Mouse (Mus musculus) E14TG2a.4 (cell line): Measurements from ENCODE around the gene Cfl2.

ENCODE experiments used
- H3K27me3 ChIP-seq: 2 replicates; pipeline ENCODE4 v1.6.1; 2014; ENCODE audit warnings: low read length, control low read depth; ENCODE audit not compliant: insufficient read depth
- H3K36me3 ChIP-seq: 2 replicates; pipeline ENCODE4 v1.6.1; 2014; ENCODE audit warnings: low read length, control low read depth; ENCODE audit not compliant: insufficient read depth
- H3K4me1 ChIP-seq: replicated peaks from 2 replicates; pipeline ENCODE4 v1.6.1; 2014; ENCODE audit warnings: low read depth, low read length, control low read depth
- H3K4me3 ChIP-seq: replicated peaks from 2 replicates; pipeline ENCODE4 v1.5.1; 2014; ENCODE audit warnings: mild to moderate bottlenecking, low read length
- H3K9me3 ChIP-seq: 2 replicates; pipeline ENCODE4 v1.6.1; 2014; ENCODE audit warnings: low read length, control low read depth
- CTCF ChIP-seq: conservative IDR thresholded peaks from 2 replicates; pipeline ENCODE4 v1.5.1; 2014; ENCODE audit warnings: low read length
- NANOG ChIP-seq: IDR thresholded peaks from 2 replicates; pipeline ENCODE4 v1.6.1; 2014; ENCODE audit warnings: borderline replicate concordance, low read length, mixed read lengths
- POU5F1 ChIP-seq: IDR thresholded peaks from 2 replicates; pipeline ENCODE4 v1.6.1; 2014; ENCODE audit warnings: low read length, borderline replicate concordance

Cfl2 gene

DNA sequence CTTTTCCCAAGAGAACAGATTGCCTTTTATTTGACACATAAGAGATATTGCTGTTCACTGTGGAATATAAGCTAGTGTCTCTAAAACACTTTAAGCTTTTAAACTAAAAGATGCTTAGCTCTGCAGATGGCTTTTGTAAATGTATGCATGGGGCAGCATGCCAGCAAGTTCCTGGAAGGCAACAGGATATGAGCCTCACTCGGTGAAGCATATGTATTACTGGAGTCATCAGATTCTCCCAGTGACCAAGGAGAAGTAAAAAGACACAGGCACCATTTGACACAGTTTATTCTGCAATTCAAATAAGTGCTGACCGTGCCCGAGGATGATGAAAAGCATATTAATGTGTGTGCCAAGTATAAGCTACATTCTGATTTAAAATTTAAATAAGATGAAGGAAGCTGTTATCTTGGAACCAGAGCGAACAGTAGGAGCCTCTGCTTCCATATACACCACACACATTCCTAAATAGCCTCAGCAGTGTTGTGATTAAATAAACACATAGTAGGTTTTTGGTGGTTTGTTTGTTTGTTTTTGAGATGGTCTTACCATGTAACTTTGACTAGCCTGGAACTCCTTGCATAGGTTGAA, 39.7 kb downstream of the Cfl2 start:
- Histone ChIP-seq H3K4me1 (peaks cover 12% of the 10 kb centered on the region), H3K4me3 (no peak overlapping the region), H3K36me3 (no peaks in the 10 kb centered on the region), H3K27me3 (0 out of 2 replicates have a peak, but pooled peaks cover 4% of the 10 kb centered on the region), H3K9me3 (no peaks in the 10 kb centered on the region)
- TF ChIP-seq POU5F1 (no peak), NANOG (no peak), CTCF (no peak)

DNA sequence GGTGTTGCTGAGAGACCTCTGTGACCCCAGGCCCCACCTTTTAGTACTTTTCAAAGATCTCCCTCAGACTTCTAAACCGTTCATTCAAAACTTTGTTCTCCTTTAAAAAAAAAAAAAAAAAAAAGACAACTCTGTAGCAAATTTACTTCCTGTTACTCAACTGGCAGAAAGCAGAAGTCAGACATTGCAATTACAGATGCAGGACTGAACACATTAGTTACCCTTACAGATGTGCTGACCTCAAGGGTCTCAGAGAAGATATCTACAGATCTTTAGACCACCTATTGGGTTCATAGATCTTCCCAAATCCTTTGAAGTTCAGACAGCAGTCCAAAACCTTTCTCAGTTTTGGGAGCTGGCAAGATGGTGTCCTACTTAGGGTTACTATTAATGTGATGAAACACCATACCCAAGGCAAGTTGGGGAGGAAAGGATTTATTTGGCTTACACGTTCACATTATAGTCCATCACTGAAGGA, 42.0 kb downstream of the Cfl2 start:
- H3K4me1 ChIP-seq = peaks cover 12% of the 10 kb centered on the region
- no peaks in the 10 kb centered on the region for H3K36me3 ChIP-seq
- H3K9me3 ChIP-seq = no peaks in the 10 kb centered on the region
- TF ChIP-seq POU5F1 (no peak), CTCF (no peak), NANOG (no peak)
- no peaks in the 10 kb centered on the region for H3K27me3 ChIP-seq
- no peak overlapping the region for H3K4me3 ChIP-seq

DNA sequence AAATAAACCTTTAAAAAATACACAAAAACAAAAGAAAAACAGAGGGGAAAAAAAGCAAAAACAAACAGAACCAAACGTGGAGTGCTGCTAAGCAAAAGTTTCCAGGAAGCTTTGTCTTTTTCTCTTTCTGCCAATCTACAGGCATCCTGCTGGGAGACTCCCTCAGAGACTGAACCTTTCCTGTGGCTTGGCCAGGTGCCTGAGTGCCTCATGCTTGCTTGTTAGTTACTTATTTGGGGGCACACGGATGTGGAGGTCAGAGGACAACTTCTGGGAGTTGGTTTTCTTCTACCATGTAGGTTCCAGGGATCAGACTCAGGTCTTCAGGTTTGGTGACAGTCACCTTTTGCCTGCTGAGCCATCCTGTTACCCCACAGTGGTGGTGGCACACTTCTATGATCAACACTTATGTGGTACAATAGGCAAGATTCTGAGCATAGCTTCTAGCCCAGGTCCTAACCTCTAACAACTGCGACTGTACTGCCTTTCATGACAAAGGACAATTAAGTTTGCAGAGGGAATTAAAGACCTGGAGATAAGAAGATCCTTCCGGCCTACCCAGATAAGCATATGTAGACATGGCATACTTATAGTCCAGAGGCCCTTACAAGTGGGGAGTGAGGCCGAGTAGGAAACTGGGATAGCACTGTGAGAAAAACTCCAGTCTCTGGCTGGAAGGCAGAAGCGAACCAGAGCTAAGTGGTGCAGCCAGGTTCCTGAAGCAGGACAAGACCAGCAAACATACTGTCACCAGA, 43.3 kb downstream of the Cfl2 start:
- H3K4me1 ChIP-seq = peaks cover 17% of the 10 kb centered on the region
- no peak overlapping the region for H3K4me3 ChIP-seq
- no peaks in the 10 kb centered on the region for H3K9me3 ChIP-seq
- no peaks in the 10 kb centered on the region for H3K27me3 ChIP-seq
- TF ChIP-seq POU5F1 = no peak
- TF ChIP-seq CTCF = no peak
- no peak for TF ChIP-seq NANOG
- H3K36me3 ChIP-seq = no peaks in the 10 kb centered on the region

DNA sequence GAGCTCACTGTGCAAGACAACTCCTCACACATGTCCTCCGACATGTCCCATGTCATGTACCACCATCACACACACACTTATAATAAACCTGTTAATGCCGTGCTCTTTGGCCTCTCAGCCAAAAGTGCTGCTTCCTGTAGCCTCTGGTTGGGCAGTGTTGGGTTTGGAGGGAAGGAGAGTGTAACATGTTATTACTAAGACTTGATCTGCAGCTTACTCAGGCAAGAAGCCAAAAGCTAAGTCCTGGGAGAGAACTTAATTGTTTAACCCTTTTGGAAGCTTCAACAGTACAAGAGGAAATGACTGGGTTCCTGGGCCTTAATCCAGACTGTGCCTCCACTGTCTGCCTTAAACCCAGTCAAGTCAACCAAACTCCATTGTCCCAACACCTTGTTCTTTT, 52.5 kb downstream of the Cfl2 start:
- Histone ChIP-seq H3K27me3 (no peaks in the 10 kb centered on the region), H3K36me3 (no peaks in the 10 kb centered on the region), H3K4me1 (peaks cover 27% of the 10 kb centered on the region), H3K9me3 (no peaks in the 10 kb centered on the region), H3K4me3 (no peak overlapping the region)
- no peak for TF ChIP-seq CTCF
- no peak for TF ChIP-seq POU5F1
- no peak for TF ChIP-seq NANOG
